Mouse (Mus musculus) small intestine, adult 10 weeks (tissue): Measurements from ENCODE around the gene Scube3. TPM values are rescaled to one million over a fixed set of nuclear protein-coding genes. Genes with fewer than 3 reads are reported as not detected.

ENCODE experiments used
- polyA plus RNA-seq: library from polyadenylated mRNA; stranded (reverse); fragments of 350-450 nt; fragmentation: Illumina TruSeq; extraction: RNeasy Lipid Tissue Mini Kit (QIAGEN cat#74804); gene quantifications from one replicate; pipeline ENCODE4 v1.2.3, GENCODE M21; 2014; ENCODE audit warnings: low replicate concordance

The Scube3 gene
- 0.15 TPM for polyA plus RNA-seq

DNA sequence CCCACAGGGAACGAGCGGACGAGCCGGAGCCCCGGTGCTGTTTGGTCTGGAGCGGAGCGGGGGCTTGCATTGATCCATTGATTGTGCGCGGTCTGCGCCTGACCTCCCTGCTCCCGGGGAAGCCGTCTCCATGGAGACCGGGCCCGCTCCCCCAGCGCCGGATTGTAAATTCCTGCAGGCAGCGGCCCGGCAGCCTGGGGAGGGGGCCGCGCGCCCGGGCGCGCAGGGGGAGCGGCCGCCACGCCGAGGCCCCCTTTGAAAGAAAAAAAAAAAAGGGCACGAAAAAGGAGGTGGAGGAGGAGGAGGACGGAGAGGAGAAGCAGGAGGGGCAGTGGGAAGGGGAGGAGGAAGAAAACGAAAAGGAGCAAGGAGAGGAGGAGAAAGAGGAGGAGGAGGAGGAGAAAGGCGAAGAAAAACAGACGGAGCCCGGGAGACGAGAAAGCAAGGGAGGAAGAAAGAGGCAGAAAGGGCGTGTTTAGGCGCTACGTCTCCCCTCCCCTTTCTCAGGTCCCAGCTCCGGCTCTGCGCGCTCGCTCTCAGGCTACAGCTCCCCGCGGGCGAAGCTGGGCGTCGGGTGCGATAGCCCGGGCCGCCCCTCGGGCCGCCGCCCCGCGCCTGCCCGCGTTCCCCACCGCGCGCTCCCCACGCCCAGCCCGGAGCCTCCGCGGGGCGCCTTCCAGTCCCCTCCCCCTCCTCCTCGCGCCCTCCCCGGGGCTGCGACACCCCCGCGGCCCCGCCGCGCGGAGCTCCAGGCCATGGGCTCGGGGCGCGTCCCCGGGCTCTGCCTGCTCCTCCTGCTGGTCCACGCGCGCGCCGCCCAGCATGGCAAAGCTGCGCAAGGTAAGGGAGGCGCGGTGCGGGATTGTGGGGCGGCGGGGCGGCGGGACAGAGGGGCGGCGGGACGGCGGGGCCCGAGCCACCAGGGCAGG lies at the start of gene Scube3:
Scube3 (plus strand) TSS at position 371 of the 929 bp plus-strand sequence.

DNA sequence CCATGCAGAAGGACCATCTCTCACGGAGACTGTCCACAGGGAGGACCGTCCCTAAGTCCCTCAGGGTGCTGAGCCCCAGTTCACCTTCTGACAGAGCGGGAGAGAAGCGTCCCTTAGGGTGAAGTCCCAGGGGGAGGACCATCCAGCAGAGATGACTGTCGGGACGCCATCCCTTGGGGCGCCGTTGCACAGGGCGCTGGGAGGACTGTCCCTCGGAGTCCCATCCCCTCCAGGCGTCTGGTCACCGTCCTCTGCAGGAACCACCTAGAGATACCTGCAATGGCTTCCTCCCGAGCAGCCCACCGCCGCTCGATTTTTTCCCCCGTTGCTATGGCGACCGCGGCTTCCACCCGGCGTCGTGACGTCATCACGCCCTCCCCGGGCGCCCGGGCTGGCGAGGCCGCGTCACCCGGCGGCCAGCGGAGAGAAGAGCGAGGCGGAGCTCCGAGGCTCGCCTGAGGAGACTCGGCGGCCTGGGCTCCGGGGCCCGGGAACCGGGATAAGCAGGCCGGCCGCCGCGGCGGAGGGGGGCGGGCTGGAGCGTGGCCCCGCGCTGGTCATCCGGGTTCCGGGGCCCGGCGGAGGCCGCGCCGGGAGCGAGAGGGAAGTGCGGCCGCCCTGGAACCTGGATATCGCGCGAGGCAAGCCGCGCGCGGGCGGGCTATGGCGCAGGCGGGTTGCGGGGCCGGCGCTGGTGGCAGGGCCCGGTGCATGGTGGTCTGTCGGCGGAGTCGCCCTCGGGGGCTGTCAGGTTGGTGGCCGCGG lies 35.0 kb downstream of the Scube3 start, which contains the start of gene Zfp523:
Zfp523 (plus strand) TSS at position 355 of the 765 bp plus-strand sequence.

DNA sequence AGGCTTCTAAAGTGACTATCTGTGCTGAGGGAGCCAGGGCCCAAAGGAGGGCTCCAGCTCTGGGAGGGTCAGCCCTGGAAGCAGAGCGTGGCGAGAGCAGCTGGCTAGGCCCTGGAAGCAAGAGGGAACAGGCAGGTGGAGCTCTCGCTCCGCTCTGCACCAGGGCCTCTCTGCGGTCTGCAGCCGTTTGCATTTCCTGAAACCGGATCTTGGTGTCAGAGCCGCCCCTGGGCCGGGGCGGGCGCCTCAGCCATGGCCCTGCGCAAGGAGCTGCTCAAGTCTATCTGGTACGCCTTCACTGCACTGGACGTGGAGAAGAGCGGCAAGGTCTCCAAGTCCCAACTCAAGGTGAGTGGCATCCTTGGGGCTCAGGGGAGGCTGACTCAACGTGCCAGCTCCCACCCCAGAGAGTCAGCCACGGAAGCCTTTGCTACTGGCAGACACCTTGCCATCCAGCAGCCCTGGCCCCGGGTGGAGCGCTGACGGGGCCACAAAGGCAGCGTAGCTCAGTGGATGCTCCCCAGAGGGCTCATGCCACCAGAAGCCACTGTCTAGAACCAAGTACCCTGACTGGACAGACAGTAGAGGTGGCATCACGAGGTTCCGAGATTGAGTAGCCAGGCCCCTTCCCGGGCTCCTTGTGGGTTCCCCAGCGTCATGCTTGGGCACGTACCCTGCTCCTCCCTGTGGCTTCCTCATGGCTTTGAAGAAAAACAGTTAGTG lies 65.8 kb downstream of the Scube3 start, which contains the start of gene Def6:
Def6 (plus strand) TSS at position 188 of the 723 bp plus-strand sequence.

Other genes starting within 250 kb of the Scube3 start
- gene Anks1, start 232.8 kb upstream of the Scube3 start, polyA plus RNA-seq = 1.2 TPM
- 15.4 TPM for gene Taf11, start 232.3 kb upstream of the Scube3 start, polyA plus RNA-seq
- not detected for gene Tcp11, start 61.5 kb upstream of the Scube3 start, polyA plus RNA-seq
- 0.22 TPM for gene Zfp523, start 35.0 kb downstream of the Scube3 start, polyA plus RNA-seq
- not detected for gene Def6, start 65.6 kb downstream of the Scube3 start, polyA plus RNA-seq
- gene Ppard, start 90.6 kb downstream of the Scube3 start, polyA plus RNA-seq = 3.7 TPM
- not detected for gene Fance, start 171.4 kb downstream of the Scube3 start, polyA plus RNA-seq
- gene Rpl10a, start 186.3 kb downstream of the Scube3 start, polyA plus RNA-seq = 55.5 TPM
- gene Tead3, start 208.7 kb downstream of the Scube3 start, polyA plus RNA-seq = 0.41 TPM
- gene Tulp1, start 223.1 kb downstream of the Scube3 start, polyA plus RNA-seq = not detected